Mouse (Mus musculus): ENCODE measurements around the gene Rflna.

GRCm38 (mm10) chr5:125056331-125056695, 53.3 kb downstream of the Rflna start:
- TF ChIP-seq POLR2A (IDR thresholded peaks at IDR 0.05; ENCODE audit: control insufficient read depth, extremely low read depth, insufficient read depth, low read length, poor library complexity), result no peak
- TF ChIP-seq CTCF (IDR thresholded peaks at IDR 0.05; ENCODE audit: borderline replicate concordance, control insufficient read depth, extremely low read depth, insufficient read depth, low read length, poor library complexity), result no peak

All from thymus, adult 2 months (tissue).